ENCODE assay signal across 24 mouse cellular contexts in genomic region chr8:64820940-64821339, GRCm38 (mm10). TPM values are rescaled to one million over a fixed set of nuclear protein-coding genes. Genes with fewer than 3 reads are reported as not detected.
DNase-seq lines count a peak whose midpoint lies in the region; ATAC-seq and TF ChIP-seq lines count a peak whose summit lies in the region.
"Had no signal": no experiment of that assay in that cellular context is flagged by ENCODE, and none has a peak within 500 bp of the region (broad histone marks: within the 10 kb centered on the region; RNA-seq: fewer than 3 reads in every experiment).

No protein-coding gene starts in this region.

- H3K27ac ChIP-seq in heart, embryonic 12.5 days (ENCODE audit: poor library complexity, severe bottlenecking) = 0 out of 2 replicates have a peak overlapping the region, but pooled peaks have one; percentile 27
- H3K27ac ChIP-seq in stomach, embryonic 14.5 days (ENCODE audit: low read length) = no peak overlapping the region
- no peak overlapping the region for H3K27ac ChIP-seq in stomach, postnatal 0 days (replicated peaks)
- H3K27ac ChIP-seq: embryonic facial prominence, embryonic 15.5 days; forebrain, embryonic 15.5 days; hindbrain, embryonic 15.5 days; limb, embryonic 15.5 days; liver, embryonic 14.5 days; midbrain, embryonic 10.5 days had no signal

- H3K4me1 ChIP-seq in heart, embryonic 12.5 days (replicated peaks) = peaks cover 10% of the 10 kb centered on the region
- H3K4me1 ChIP-seq in stomach, embryonic 14.5 days (ENCODE audit: control insufficient read depth, insufficient read depth, low read length) = no peaks in the 10 kb centered on the region
- H3K4me1 ChIP-seq in stomach, postnatal 0 days (replicated peaks; ENCODE audit: control insufficient read depth, insufficient read depth) = no peaks in the 10 kb centered on the region
- H3K4me1 ChIP-seq: embryonic facial prominence, embryonic 15.5 days; forebrain, embryonic 15.5 days; hindbrain, embryonic 15.5 days; limb, embryonic 15.5 days; midbrain, embryonic 10.5 days had no signal

- DNase-seq in heart, postnatal 4 days = no peak
- no peak for DNase-seq in stomach, postnatal 0 days (ENCODE audit: low spot score)
- DNase-seq in left cerebral cortex, adult 11 months (ENCODE audit: low spot score) = no peak
- no peak for DNase-seq in kidney, adult 9 months
- DNase-seq: adrenal gland, postnatal 14 days; cerebellum, adult 8-10 months; gastrocnemius, postnatal 10 days; heart, postnatal 14 days; kidney, postnatal 4 days; left cerebral cortex, postnatal 4 days; lung, embryonic 14.5 days; right cerebral cortex, postnatal 14 days; thymus, adult 18-20 months; thymus, postnatal 4 days had no signal

- no peak for ATAC-seq in heart, embryonic 12.5 days (ENCODE audit: insufficient number of reproducible peaks, low FRiP score)
- peak; percentile 23; the same call in 1 of the 2 replicates for ATAC-seq in stomach, embryonic 14.5 days (ENCODE audit: insufficient number of reproducible peaks, insufficient read depth, low FRiP score, low read depth)
- ATAC-seq in stomach, postnatal 0 days (ENCODE audit: low FRiP score, low TSS enrichment) = no peak
- peak; percentile 88 for ATAC-seq in granulocyte monocyte progenitor cell, adult 5-6 weeks (replicated peaks; ENCODE audit: poor library complexity, severe bottlenecking)
- peak; percentile 16; the same call in 1 of the 2 replicates for ATAC-seq in monocyte, adult 5-6 weeks (replicated peaks; ENCODE audit: insufficient number of reproducible peaks, low FRiP score, low TSS enrichment, poor library complexity, severe bottlenecking)
- ATAC-seq: forebrain, embryonic 15.5 days had no signal

- WGBS in heart, embryonic 12.5 days = 64% methylated on average over 4 of the region's 4 CpGs
- 87% methylated on average over 4 of the region's 4 CpGs for WGBS in stomach, embryonic 14.5 days
- 87% methylated on average over 4 of the region's 4 CpGs for WGBS in stomach, postnatal 0 days

- no peaks in the 10 kb centered on the region for H3K27me3 ChIP-seq in heart, embryonic 12.5 days (replicated peaks)
- no peaks in the 10 kb centered on the region for H3K27me3 ChIP-seq in stomach, embryonic 14.5 days (ENCODE audit: control insufficient read depth, insufficient read depth, low read length)
- no peaks in the 10 kb centered on the region for H3K27me3 ChIP-seq in stomach, postnatal 0 days (ENCODE audit: control insufficient read depth, insufficient read depth, low read length)
- H3K27me3 ChIP-seq: embryonic facial prominence, embryonic 15.5 days; forebrain, embryonic 15.5 days; hindbrain, embryonic 15.5 days; limb, embryonic 15.5 days had no signal

- H3K4me3 ChIP-seq in heart, embryonic 12.5 days = no peak overlapping the region
- H3K4me3 ChIP-seq in stomach, embryonic 14.5 days (ENCODE audit: low read depth, low read length) = no peak overlapping the region
- no peak overlapping the region for H3K4me3 ChIP-seq in stomach, postnatal 0 days (ENCODE audit: low read depth, low read length)
- H3K4me3 ChIP-seq: embryonic facial prominence, embryonic 15.5 days; forebrain, embryonic 15.5 days; hindbrain, embryonic 15.5 days; limb, embryonic 15.5 days; midbrain, embryonic 10.5 days had no signal

- no peaks in the 10 kb centered on the region for H3K9me3 ChIP-seq in heart, embryonic 12.5 days (replicated peaks)
- no peaks in the 10 kb centered on the region for H3K9me3 ChIP-seq in stomach, embryonic 14.5 days (ENCODE audit: control insufficient read depth, low read depth, low read length)
- H3K9me3 ChIP-seq in stomach, postnatal 0 days (ENCODE audit: control insufficient read depth, low read length) = no peaks in the 10 kb centered on the region
- H3K9me3 ChIP-seq: embryonic facial prominence, embryonic 15.5 days; forebrain, embryonic 15.5 days; hindbrain, embryonic 15.5 days; limb, embryonic 15.5 days; midbrain, embryonic 10.5 days had no signal

- H3K36me3 ChIP-seq in heart, embryonic 12.5 days = peaks cover 2% of the 10 kb centered on the region; the same call in 1 of the 2 replicates
- H3K36me3 ChIP-seq in stomach, embryonic 14.5 days (ENCODE audit: control insufficient read depth, insufficient read depth, low read length) = no peaks in the 10 kb centered on the region; the same call in 1 of the 2 replicates
- H3K36me3 ChIP-seq in stomach, postnatal 0 days (ENCODE audit: control insufficient read depth, insufficient read depth, low read length) = no peaks in the 10 kb centered on the region
- H3K36me3 ChIP-seq: embryonic facial prominence, embryonic 15.5 days; limb, embryonic 15.5 days had no signal

- no peak overlapping the region for H3K4me2 ChIP-seq in heart, embryonic 12.5 days
- no peak overlapping the region for H3K4me2 ChIP-seq in stomach, embryonic 14.5 days (replicated peaks; ENCODE audit: low read depth, low read length)
- H3K4me2 ChIP-seq in stomach, postnatal 0 days (replicated peaks; ENCODE audit: low read depth) = no peak overlapping the region
- H3K4me2 ChIP-seq: embryonic facial prominence, embryonic 15.5 days; forebrain, embryonic 15.5 days; hindbrain, embryonic 15.5 days; limb, embryonic 15.5 days; lung, embryonic 14.5 days had no signal

- TF ChIP-seq CTCF in stomach, postnatal 0 days (IDR thresholded peaks at IDR 0.05; ENCODE audit: low read depth) = no peak

- no peak overlapping the region for H3K9ac ChIP-seq in heart, embryonic 12.5 days
- H3K9ac ChIP-seq in stomach, embryonic 14.5 days (replicated peaks; ENCODE audit: low read depth, low read length) = no peak overlapping the region
- H3K9ac ChIP-seq in stomach, postnatal 0 days (ENCODE audit: low read length) = no peak overlapping the region
- H3K9ac ChIP-seq: embryonic facial prominence, embryonic 15.5 days; forebrain, embryonic 15.5 days; hindbrain, embryonic 15.5 days; limb, embryonic 15.5 days; liver, embryonic 14.5 days; lung, embryonic 14.5 days had no signal

- TF ChIP-seq EP300 in stomach, postnatal 0 days (optimal IDR thresholded peaks at IDR 0.05) = no peak

RNA-seq across cellular contexts. Expression of gene Klhl2, which starts 28.9 kb away (rescaled TPM):
- 16.1 and 17.5 TPM in 2 replicates for polyA plus RNA-seq in heart, embryonic 12.5 days (2016; fragmentation: Nextera tagmentation; extraction: Ambion mirVana)
- 10 to 100 TPM; 12.1 to 12.6 TPM for total RNA-seq in heart, postnatal 4 days (2021)
- 8.1 and 9.5 TPM in 2 replicates for polyA plus RNA-seq in stomach, embryonic 14.5 days (2014; fragmentation: Nextera tagmentation; extraction: Ambion mirVana)
- polyA plus RNA-seq in stomach, postnatal 0 days (2015; fragmentation: Nextera tagmentation; extraction: Ambion mirVana) = 13.4 and 14.0 TPM in 2 replicates
- total RNA-seq in granulocyte monocyte progenitor cell, adult 5-6 weeks (2014; fragmentation: Nextera tagmentation) = 7.2 and 14.7 TPM in 2 replicates
- total RNA-seq in granulocyte monocyte progenitor cell, adult 5-6 weeks (2017) = 15.5 and 16.0 TPM in 2 replicates
- 29.4 to 59.8 TPM (median 43.6 TPM) in 3 replicates for total RNA-seq in monocyte, adult 5-6 weeks (2017)

Comparison
In these comparisons a context has a peak if more than half of its experiments do, and no peak if none do; other contexts are left out.
1. ATAC-seq: peak in stomach, embryonic 14.5 days (single experiment), granulocyte monocyte progenitor cell, adult 5-6 weeks (single experiment) and monocyte, adult 5-6 weeks (single experiment); none in heart, embryonic 12.5 days (single experiment) and stomach, postnatal 0 days (single experiment).